Mouse (Mus musculus) heart, embryonic 14.5 days (tissue): Measurements from ENCODE around the gene Apoa4. TPM values are rescaled to one million over a fixed set of nuclear protein-coding genes. Genes with fewer than 3 reads are reported as not detected.

Experiments used
- ATAC-seq: fragments of 200-750 bp; cut with Nextera tagmentation; 2 replicates; pipeline ENCODE4 v1.8.0; 2017; ENCODE audit warnings: low read depth, moderate TSS enrichment; ENCODE audit not compliant: insufficient number of reproducible peaks, insufficient read depth, low FRiP score
- H3K27ac ChIP-seq, 2 experiments: fragments of 200-500 bp in 1 of 2; fragments of 300-500 bp in 1 of 2; sonication (generic) in 1 of 2; replicated peaks in 1 of 2; 2 replicates each; pipeline ENCODE4 v1.5.1; 2012 to 2014; ENCODE audit warnings: low read depth in 2 of 2, low read length in 2 of 2, control low read depth in 1 of 2, mild to moderate bottlenecking in 1 of 2, mixed read lengths in 1 of 2; ENCODE audit not compliant: control insufficient read depth in 1 of 2, insufficient read depth in 1 of 2
- H3K27me3 ChIP-seq: fragments of 300-500 bp; sonication (generic); 2 replicates; pipeline ENCODE4 v1.6.1; 2014; ENCODE audit warnings: mild to moderate bottlenecking, low read length, control low read depth; ENCODE audit not compliant: control insufficient read depth, insufficient read depth
- H3K36me3 ChIP-seq: fragments of 300-500 bp; sonication (generic); 2 replicates; pipeline ENCODE4 v1.6.1; 2014; ENCODE audit warnings: mild to moderate bottlenecking, control low read depth, low read length, mixed read lengths; ENCODE audit not compliant: control insufficient read depth, insufficient read depth
- H3K4me1 ChIP-seq, 2 experiments: fragments of 200-500 bp in 1 of 2; fragments of 300-500 bp in 1 of 2; sonication (generic) in 1 of 2; 2 replicates each; pipeline ENCODE4 v1.6.1; 2012 to 2014; ENCODE audit warnings: low read length in 2 of 2, control low read depth in 1 of 2, mixed read lengths in 1 of 2; ENCODE audit not compliant: control insufficient read depth in 2 of 2, insufficient read depth in 2 of 2
- H3K4me2 ChIP-seq: fragments of 300-500 bp; sonication (generic); 2 replicates; pipeline ENCODE4 v1.6.1; 2014; ENCODE audit warnings: mild to moderate bottlenecking, low read length
- H3K4me3 ChIP-seq, 2 experiments: fragments of 200-500 bp in 1 of 2; fragments of 300-500 bp in 1 of 2; sonication (generic) in 1 of 2; 2 replicates each; pipeline ENCODE4 v1.5.1; 2012 to 2014; ENCODE audit warnings: low read length in 2 of 2, mild to moderate bottlenecking in 2 of 2, control low read depth in 1 of 2, low read depth in 1 of 2, moderate library complexity in 1 of 2; ENCODE audit not compliant: control insufficient read depth in 1 of 2, insufficient read depth in 1 of 2
- H3K9ac ChIP-seq: fragments of 300-500 bp; sonication (generic); 2 replicates; pipeline ENCODE4 v1.6.1; 2014; ENCODE audit warnings: mild to moderate bottlenecking, low read length
- H3K9me3 ChIP-seq: fragments of 300-500 bp; sonication (generic); 2 replicates; pipeline ENCODE4 v1.6.1; 2016; ENCODE audit warnings: low read length, control low read depth; ENCODE audit not compliant: control insufficient read depth
- WGBS: fragments of 180-500 bp; shearing (Covaris S2); extraction: QIAGEN DNeasy Blood & Tissue Kit; methylation state at CpG from one replicate; pipeline ENCODE4 v1.1.7; 2014; 5-methylcytosine and 5-hydroxymethylcytosine counted together
- polyA plus RNA-seq: library from polyadenylated mRNA; unstranded; fragments of >200 nt; fragmentation: Nextera tagmentation; extraction: Ambion mirVana; gene quantifications from 2 replicates; pipeline ENCODE4 v1.2.1, GENCODE M21; 2014

Apoa4 gene
- polyA plus RNA-seq = not detected in 2 replicates

DNA sequence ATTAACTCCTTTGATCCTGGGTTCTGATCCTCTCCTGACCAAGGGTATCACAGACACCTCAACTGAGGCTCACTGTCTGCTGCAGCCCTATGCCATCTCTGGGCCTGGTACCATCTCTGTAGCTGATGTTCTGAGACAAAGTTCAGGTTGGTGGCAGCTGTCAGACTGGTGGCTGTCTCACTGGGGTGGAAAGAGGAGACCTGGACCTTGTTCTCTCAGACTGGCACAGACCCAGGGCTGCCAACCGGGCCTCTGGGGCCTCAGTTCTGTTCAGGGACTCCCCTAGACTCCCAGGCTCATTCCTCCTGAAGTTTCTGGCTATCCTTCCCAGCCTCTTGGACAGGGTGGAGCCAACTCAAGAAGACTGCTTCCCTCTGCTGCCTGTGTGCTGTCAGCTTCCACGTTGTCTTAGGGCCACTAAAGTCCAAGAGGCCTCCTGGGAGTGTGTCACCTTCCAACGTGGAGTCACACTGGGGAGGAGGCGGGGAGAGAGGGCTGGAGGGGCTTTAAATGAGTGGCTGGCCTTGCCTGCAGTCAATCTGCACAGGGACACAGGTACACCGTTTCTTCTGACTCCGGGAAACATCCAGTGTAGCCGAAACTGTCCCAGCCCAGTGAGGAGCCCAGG is at the start of gene Apoa4:
Gene Apoa4 (plus strand): TSS at position 171 of the 628 bp plus-strand sequence.
- no peak within 1 kb of the TSS for H3K9ac ChIP-seq
- no peak within 1 kb of the TSS for H3K27ac ChIP-seq
- no peak within 1 kb of the TSS for H3K4me3 ChIP-seq
- peaks cover 6 to 11% of the 10 kb centered on the region in 2 experiments; a peak in 3 of 4 replicates for H3K4me1 ChIP-seq
- 61% methylated on average over 7 of the region's 7 CpGs for WGBS
- no peak for ATAC-seq
- no peaks in the 10 kb centered on the region for H3K27me3 ChIP-seq
- H3K9me3 ChIP-seq = no peaks in the 10 kb centered on the region
- no peaks in the 10 kb centered on the region for H3K36me3 ChIP-seq
- H3K4me2 ChIP-seq = no peak within 1 kb of the TSS

DNA sequence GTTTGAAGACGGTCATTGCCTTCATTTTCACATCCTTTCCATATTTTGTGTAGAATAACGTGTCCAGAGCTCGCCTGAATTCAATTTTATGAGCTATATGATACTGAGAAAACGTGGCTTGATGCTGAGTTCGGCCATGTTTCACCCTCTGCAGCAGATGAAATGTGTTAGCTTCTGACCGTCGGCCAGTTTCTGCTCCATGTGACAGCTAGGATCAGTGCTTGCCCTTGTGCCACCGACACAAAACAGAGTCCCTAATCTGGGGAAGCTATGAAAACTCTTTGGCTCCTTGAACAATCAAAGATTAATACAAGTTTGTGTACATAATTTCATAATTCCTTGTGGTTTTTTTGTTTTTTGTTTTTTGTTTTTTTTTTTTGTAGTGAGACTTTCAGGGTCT is 49.3 kb upstream of the Apoa4 start:
- no peak overlapping the region for H3K4me3 ChIP-seq
- peaks cover 0 to 17% of the 10 kb centered on the region in 2 experiments; a peak in 2 of 4 replicates for H3K4me1 ChIP-seq
- 0 out of 4 replicates have a peak overlapping the region, but pooled peaks of 1 of the 2 experiments have one; percentile 3 for H3K27ac ChIP-seq
- H3K4me2 ChIP-seq = no peak overlapping the region
- no peaks in the 10 kb centered on the region for H3K27me3 ChIP-seq
- H3K36me3 ChIP-seq = peaks cover 19% of the 10 kb centered on the region
- H3K9ac ChIP-seq = peak overlapping the region; percentile 21; the same call in 1 of the 2 replicates
- WGBS = 54% methylated on average over 8 of the region's 8 CpGs
- ATAC-seq = no peak
- H3K9me3 ChIP-seq = no peaks in the 10 kb centered on the region

DNA sequence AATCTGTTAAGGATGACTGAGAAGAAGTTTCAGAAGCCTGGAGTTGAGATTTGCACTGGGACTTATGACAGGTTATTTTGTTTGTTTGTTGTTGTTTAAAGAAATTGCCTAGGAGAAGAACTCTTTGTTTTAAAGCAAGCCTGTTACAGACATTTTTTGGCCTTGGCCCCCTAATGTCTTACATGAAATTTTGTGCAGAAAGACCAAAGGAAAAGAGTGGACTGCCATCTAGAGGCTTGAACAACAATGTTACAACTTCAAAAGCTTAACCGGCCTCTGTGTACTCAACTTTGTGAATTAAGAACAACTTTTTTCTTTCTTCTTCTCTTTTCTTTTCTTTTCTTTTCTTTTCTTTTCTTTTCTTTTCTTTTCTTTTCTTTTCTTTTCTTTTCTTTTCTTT is 48.9 kb upstream of the Apoa4 start:
- H3K27me3 ChIP-seq = no peaks in the 10 kb centered on the region
- H3K4me3 ChIP-seq = no peak overlapping the region
- WGBS = 23% methylated on average over 1 of the region's 1 CpGs
- H3K9me3 ChIP-seq = no peaks in the 10 kb centered on the region
- no peak overlapping the region for H3K9ac ChIP-seq
- H3K4me1 ChIP-seq = peaks cover 2 to 21% of the 10 kb centered on the region in 2 experiments
- ATAC-seq = no peak
- H3K27ac ChIP-seq = no peak overlapping the region
- H3K4me2 ChIP-seq = no peak overlapping the region
- peaks cover 19% of the 10 kb centered on the region for H3K36me3 ChIP-seq

DNA sequence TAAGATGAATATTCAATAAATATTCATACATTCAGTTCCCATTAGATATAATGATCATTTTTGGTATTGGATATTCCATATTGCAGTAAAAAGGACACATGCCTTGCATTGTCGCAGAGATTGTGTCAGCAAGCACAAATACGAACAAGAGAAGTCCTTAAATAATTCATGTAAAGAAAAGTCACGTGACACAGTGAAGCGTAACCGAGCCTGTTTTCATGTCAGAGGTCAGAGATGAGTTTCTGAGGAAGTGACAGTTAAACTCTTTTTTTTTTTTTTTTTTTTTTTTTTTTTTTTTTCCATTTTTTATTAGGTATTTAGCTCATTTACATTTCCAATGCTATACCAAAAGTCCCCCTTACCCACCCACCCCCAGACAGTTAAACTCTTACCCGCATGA is 47.9 kb upstream of the Apoa4 start:
- Histone ChIP-seq H3K36me3 (peaks cover 19% of the 10 kb centered on the region), H3K9me3 (no peaks in the 10 kb centered on the region), H3K27me3 (no peaks in the 10 kb centered on the region), H3K9ac (no peak overlapping the region), H3K4me3 (no peak overlapping the region), H3K4me2 (no peak overlapping the region), H3K27ac (no peak overlapping the region), H3K4me1 (peaks cover 8 to 31% of the 10 kb centered on the region in 2 experiments)
- WGBS = 94% methylated on average over 6 of the region's 6 CpGs
- ATAC-seq = no peak

DNA sequence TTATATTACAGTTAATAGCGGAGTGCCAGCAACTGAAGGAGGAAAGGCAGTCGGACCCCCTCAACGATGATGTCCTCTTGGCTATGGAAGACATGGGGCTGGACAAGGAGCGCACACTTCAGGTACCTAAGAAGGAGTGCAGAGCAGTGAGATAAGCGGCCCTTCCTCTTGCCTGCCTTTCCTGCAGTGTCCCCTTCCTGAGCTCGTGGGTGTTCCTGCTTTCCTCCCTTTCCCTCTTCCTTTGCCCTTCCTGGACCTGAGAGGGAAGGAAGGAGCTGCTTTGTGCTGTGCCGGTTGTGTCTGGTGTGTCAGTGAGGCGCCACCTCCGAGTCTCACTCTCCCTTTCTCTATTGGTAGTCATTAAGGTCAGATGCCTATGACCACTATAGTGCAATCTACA is 45.7 kb upstream of the Apoa4 start:
- Histone ChIP-seq H3K9me3 (no peaks in the 10 kb centered on the region), H3K36me3 (peaks cover 29% of the 10 kb centered on the region), H3K4me2 (no peak overlapping the region), H3K4me3 (no peak overlapping the region), H3K27me3 (no peaks in the 10 kb centered on the region), H3K4me1 (peaks cover 18 to 47% of the 10 kb centered on the region in 2 experiments), H3K27ac (no peak overlapping the region), H3K9ac (no peak overlapping the region)
- 76% methylated on average over 9 of the region's 9 CpGs for WGBS
- ATAC-seq = no peak

DNA sequence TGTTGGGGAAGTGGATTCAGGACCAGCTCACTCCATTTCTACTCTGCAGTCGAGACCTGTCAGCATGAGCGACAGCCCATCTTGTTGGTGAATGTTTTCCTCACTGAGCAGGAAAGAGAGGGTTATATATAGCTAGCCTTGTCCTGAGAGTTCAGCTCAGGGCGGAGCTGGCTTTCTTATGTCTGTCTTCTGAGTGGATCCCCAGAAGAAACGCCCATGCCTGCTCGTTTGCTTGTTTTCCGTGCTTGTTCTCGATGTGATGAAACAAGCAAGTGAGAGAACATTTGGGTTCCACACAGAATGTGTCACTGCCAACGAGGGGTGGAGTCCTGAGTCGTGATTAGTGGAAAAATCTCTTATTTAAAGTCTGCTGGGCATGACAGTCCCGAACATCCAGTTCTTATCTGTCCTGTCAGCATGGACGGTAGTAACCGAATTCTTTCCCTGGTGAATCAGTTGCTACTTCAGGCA is 43.8 kb upstream of the Apoa4 start:
- no peaks in the 10 kb centered on the region for H3K27me3 ChIP-seq
- H3K4me3 ChIP-seq = no peak overlapping the region; a peak in 1 of 4 replicates
- ATAC-seq = peak; percentile 63
- peak overlapping the region; percentile 54 for H3K4me2 ChIP-seq
- H3K4me1 ChIP-seq = peaks cover 21 to 41% of the 10 kb centered on the region in 2 experiments
- H3K36me3 ChIP-seq = peaks cover 43% of the 10 kb centered on the region
- no peaks in the 10 kb centered on the region for H3K9me3 ChIP-seq
- peak overlapping the region; percentile 52 to 88 for H3K27ac ChIP-seq
- H3K9ac ChIP-seq = peak overlapping the region; percentile 27; the same call in 1 of the 2 replicates
- 7% methylated on average over 12 of the region's 12 CpGs for WGBS

DNA sequence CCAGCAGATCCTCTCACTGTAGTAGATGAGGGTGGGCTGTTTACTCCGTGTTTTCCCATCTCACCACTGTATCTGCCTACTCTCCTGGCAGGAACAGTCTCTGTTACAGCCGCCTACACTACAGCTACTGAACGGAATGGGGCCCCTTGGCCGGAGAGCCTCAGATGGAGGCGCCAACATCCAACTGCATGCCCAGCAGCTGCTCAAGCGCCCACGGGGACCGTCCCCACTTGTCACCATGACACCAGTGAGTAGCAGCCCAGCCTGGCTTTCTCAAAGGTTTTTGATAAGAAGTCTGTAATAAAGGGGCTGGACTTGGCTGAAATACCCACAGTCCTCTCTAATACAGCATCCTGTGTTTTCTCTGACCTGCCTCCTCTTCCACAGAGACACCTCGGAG is 42.0 kb upstream of the Apoa4 start:
- no peak overlapping the region for H3K4me3 ChIP-seq
- H3K36me3 ChIP-seq = peaks cover 57% of the 10 kb centered on the region
- peak; percentile 20; the same call in 1 of the 2 replicates for ATAC-seq
- 0 out of 2 replicates have a peak overlapping the region, but pooled peaks have one; percentile 11 for H3K4me2 ChIP-seq
- H3K9ac ChIP-seq = no peak overlapping the region
- peaks cover 23 to 47% of the 10 kb centered on the region in 2 experiments for H3K4me1 ChIP-seq
- no peaks in the 10 kb centered on the region for H3K27me3 ChIP-seq
- H3K27ac ChIP-seq = peak overlapping the region; percentile 3 to 88; a peak in 3 of 4 replicates
- WGBS = 28% methylated on average over 9 of the region's 9 CpGs
- no peaks in the 10 kb centered on the region for H3K9me3 ChIP-seq
